Mouse (Mus musculus) hindbrain, embryonic 11.5 days (tissue): ENCODE data around the gene Ebf4. TPM values are rescaled to one million over a fixed set of nuclear protein-coding genes. Genes with fewer than 3 reads are reported as not detected.

ENCODE experiments used
- ATAC-seq: fragments of 200-750 bp; cut with Nextera tagmentation; 2 replicates; pipeline ENCODE4 v1.8.0; 2017; ENCODE audit warnings: mild to moderate bottlenecking, moderate TSS enrichment, moderate library complexity; ENCODE audit not compliant: low FRiP score
- DNase-seq: peaks from one replicate; pipeline ENCODE4 v3.0.0-alpha.2; 2015; ENCODE audit warnings: low spot score
- H3K27ac ChIP-seq: fragments of 300-500 bp; sonication (generic); 2 replicates; pipeline ENCODE4 v1.5.1; 2014; ENCODE audit warnings: mild to moderate bottlenecking, low read depth, low read length
- H3K27me3 ChIP-seq: fragments of 300-500 bp; sonication (generic); 2 replicates; pipeline ENCODE4 v1.6.1; 2014; ENCODE audit warnings: mild to moderate bottlenecking, low read length, moderate library complexity, mixed read lengths; ENCODE audit not compliant: control insufficient read depth, insufficient read depth
- H3K36me3 ChIP-seq: fragments of 300-500 bp; sonication (generic); 2 replicates; pipeline ENCODE4 v1.6.1; 2014; ENCODE audit warnings: mild to moderate bottlenecking, low read length, moderate library complexity, mixed read lengths; ENCODE audit not compliant: control insufficient read depth, insufficient read depth
- H3K4me1 ChIP-seq: fragments of 300-500 bp; sonication (generic); replicated peaks from 2 replicates; pipeline ENCODE4 v1.6.1; 2014; ENCODE audit warnings: low read length, mixed read lengths; ENCODE audit not compliant: control insufficient read depth, insufficient read depth
- H3K4me2 ChIP-seq: fragments of 300-500 bp; sonication (generic); replicated peaks from 2 replicates; pipeline ENCODE4 v1.6.1; 2014; ENCODE audit warnings: mild to moderate bottlenecking, low read depth, low read length
- H3K4me3 ChIP-seq: fragments of 300-500 bp; sonication (generic); 2 replicates; pipeline ENCODE4 v1.5.1; 2014; ENCODE audit warnings: low read depth, low read length
- H3K9ac ChIP-seq: fragments of 300-500 bp; sonication (generic); 2 replicates; pipeline ENCODE4 v1.6.1; 2014; ENCODE audit warnings: low read depth, low read length
- H3K9me3 ChIP-seq: fragments of 300-500 bp; sonication (generic); 2 replicates; pipeline ENCODE4 v1.6.1; 2016; ENCODE audit warnings: low read length; ENCODE audit not compliant: control insufficient read depth
- WGBS: fragments of 180-500 bp; shearing (Covaris S2); extraction: QIAGEN DNeasy Blood & Tissue Kit; methylation state at CpG from one replicate; pipeline ENCODE4 v1.1.7; 2014; 5-methylcytosine and 5-hydroxymethylcytosine counted together
- polyA plus RNA-seq: library from polyadenylated mRNA; unstranded; fragments of >200 nt; fragmentation: Nextera tagmentation; extraction: Ambion mirVana; gene quantifications from 2 replicates; pipeline ENCODE4 v1.2.1, GENCODE M21; 2014

Gene Ebf4
- polyA plus RNA-seq, 1 experiment from 2014 or later, result 1.1 TPM

- Histone ChIP-seq H3K27ac (no peak overlapping the region), H3K4me2 (no peak overlapping the region), H3K27me3 (no peaks in the 10 kb centered on the region), H3K36me3 (no peaks in the 10 kb centered on the region), H3K9ac (no peak overlapping the region), H3K4me1 (no peaks in the 10 kb centered on the region), H3K4me3 (no peak overlapping the region), H3K9me3 (no peaks in the 10 kb centered on the region)
- WGBS, result 80% methylated on average over 6 of the region's 6 CpGs
- ATAC-seq, result no peak
- no peak for DNase-seq
Measured at GRCm38 (mm10) chr2:130383895-130384294, 88.9 kb downstream of the Ebf4 start.

- Histone ChIP-seq H3K4me3 (no peak overlapping the region), H3K4me2 (no peak overlapping the region), H3K36me3 (no peaks in the 10 kb centered on the region), H3K9ac (no peak overlapping the region), H3K27me3 (no peaks in the 10 kb centered on the region), H3K4me1 (no peaks in the 10 kb centered on the region), H3K9me3 (no peaks in the 10 kb centered on the region), H3K27ac (no peak overlapping the region)
- 76% methylated on average over 1 of the region's 1 CpGs for WGBS
- no peak for DNase-seq
- ATAC-seq, result no peak
Measured at GRCm38 (mm10) chr2:130386212-130386611, 91.2 kb downstream of the Ebf4 start.

- no peak overlapping the region for H3K4me3 ChIP-seq
- H3K4me2 ChIP-seq, result no peak overlapping the region
- H3K4me1 ChIP-seq, result no peaks in the 10 kb centered on the region
- H3K27ac ChIP-seq, result no peak overlapping the region
- H3K9me3 ChIP-seq, result no peaks in the 10 kb centered on the region
- no peaks in the 10 kb centered on the region for H3K27me3 ChIP-seq
- DNase-seq (peak; percentile 13), ATAC-seq (no peak)
- 74% methylated on average over 2 of the region's 2 CpGs for WGBS
- H3K9ac ChIP-seq, result no peak overlapping the region
- no peaks in the 10 kb centered on the region for H3K36me3 ChIP-seq
Measured at GRCm38 (mm10) chr2:130388796-130389195, 93.8 kb downstream of the Ebf4 start.

- no peak for ATAC-seq
- H3K4me1 ChIP-seq, result no peaks in the 10 kb centered on the region
- H3K9me3 ChIP-seq, result no peaks in the 10 kb centered on the region
- no peak for DNase-seq
- H3K9ac ChIP-seq, result no peak overlapping the region
- H3K36me3 ChIP-seq, result no peaks in the 10 kb centered on the region
- H3K4me2 ChIP-seq, result no peak overlapping the region
- 81% methylated on average over 11 of the region's 11 CpGs for whole genome bisulfite sequencing
- H3K27me3 ChIP-seq, result no peaks in the 10 kb centered on the region
- no peak overlapping the region for H3K27ac ChIP-seq
- no peak overlapping the region for H3K4me3 ChIP-seq
Measured at GRCm38 (mm10) chr2:130390993-130391625, 96.1 kb downstream of the Ebf4 start.

- no peak overlapping the region for H3K27ac ChIP-seq
- H3K9ac ChIP-seq, result no peak overlapping the region
- WGBS, result 89% methylated on average over 3 of the region's 3 CpGs
- no peak for DNase-seq
- peaks cover 4% of the 10 kb centered on the region; the same call in 1 of the 2 replicates for H3K4me1 ChIP-seq
- ATAC-seq, result no peak
- no peaks in the 10 kb centered on the region for H3K27me3 ChIP-seq
- H3K4me2 ChIP-seq, result no peak overlapping the region
- no peaks in the 10 kb centered on the region for H3K9me3 ChIP-seq
- H3K36me3 ChIP-seq, result no peaks in the 10 kb centered on the region
- no peak overlapping the region for H3K4me3 ChIP-seq
Measured at GRCm38 (mm10) chr2:130392836-130393235, 97.9 kb downstream of the Ebf4 start.

- Histone ChIP-seq H3K4me1 (peaks cover 6% of the 10 kb centered on the region; the same call in 1 of the 2 replicates), H3K4me3 (no peak overlapping the region), H3K4me2 (no peak overlapping the region), H3K36me3 (no peaks in the 10 kb centered on the region), H3K27ac (no peak overlapping the region), H3K27me3 (no peaks in the 10 kb centered on the region; the same call in none of the 2 replicates), H3K9ac (no peak overlapping the region), H3K9me3 (no peaks in the 10 kb centered on the region)
- 94% methylated on average over 11 of the region's 11 CpGs for WGBS
- DNase-seq, result no peak
- ATAC-seq, result no peak
Measured at GRCm38 (mm10) chr2:130395696-130396095, 100.7 kb downstream of the Ebf4 start.

- no peaks in the 10 kb centered on the region for H3K9me3 ChIP-seq
- under 1% methylated on average over 39 of the region's 53 CpGs for WGBS
- DNase-seq (peak; percentile 77), ATAC-seq (peak; percentile 87)
- no peaks in the 10 kb centered on the region for H3K36me3 ChIP-seq
- peak within 1 kb of the TSS; percentile 44 for H3K4me3 ChIP-seq
- H3K9ac ChIP-seq, result peak within 1 kb of the TSS; percentile 67
- peaks cover 6% of the 10 kb centered on the region; the same call in 1 of the 2 replicates for H3K4me1 ChIP-seq
- no peaks in the 10 kb centered on the region; the same call in none of the 2 replicates for H3K27me3 ChIP-seq
- H3K4me2 ChIP-seq, result peak within 1 kb of the TSS; percentile 97
- H3K27ac ChIP-seq, result 0 out of 2 replicates have a peak within 1 kb of the TSS, but pooled peaks have one; percentile 8
Measured at GRCm38 (mm10) chr2:130397186-130397985, 102.4 kb downstream of the Ebf4 start, which contains the start of gene Cpxm1. Cpxm1 (minus strand) TSS chr2:130397574.

- H3K27ac ChIP-seq, result no peak overlapping the region
- peaks cover 6% of the 10 kb centered on the region; the same call in 1 of the 2 replicates for H3K4me1 ChIP-seq
- H3K36me3 ChIP-seq, result no peaks in the 10 kb centered on the region
- peak overlapping the region; percentile 67; the same call in 1 of the 2 replicates for H3K9ac ChIP-seq
- peak overlapping the region; percentile 44 for H3K4me3 ChIP-seq
- 12% methylated on average over 14 of the region's 14 CpGs for WGBS
- no peaks in the 10 kb centered on the region for H3K9me3 ChIP-seq
- peak overlapping the region; percentile 97 for H3K4me2 ChIP-seq
- no peak for ATAC-seq
- DNase-seq, result peak; percentile 24
- no peaks in the 10 kb centered on the region; the same call in none of the 2 replicates for H3K27me3 ChIP-seq
Measured at GRCm38 (mm10) chr2:130398091-130398490, 103.1 kb downstream of the Ebf4 start.
